Mouse (Mus musculus) ZHBTc4 (cell line): ENCODE measurements at regions not wholly inside any gene's neighbourhood (a gene's known extent, or its start where the extent isn't known, plus 50 kb on each side); places are given as distances from the start of the nearest gene placed in this dataset.
A peak's percentile ranks its signal among the peaks of the same experiment; 100 is the strongest.

Experiments
- DNase-seq: peaks from one replicate; pipeline ENCODE4 v3.0.0-alpha.2; 2011; ENCODE audit warnings: low read depth, low spot score

- DNase-seq: no peak
These were observed 376.8 kb downstream of the Otol1 start for GRCm38 (mm10) chr3:70384235-70384634.

DNA sequence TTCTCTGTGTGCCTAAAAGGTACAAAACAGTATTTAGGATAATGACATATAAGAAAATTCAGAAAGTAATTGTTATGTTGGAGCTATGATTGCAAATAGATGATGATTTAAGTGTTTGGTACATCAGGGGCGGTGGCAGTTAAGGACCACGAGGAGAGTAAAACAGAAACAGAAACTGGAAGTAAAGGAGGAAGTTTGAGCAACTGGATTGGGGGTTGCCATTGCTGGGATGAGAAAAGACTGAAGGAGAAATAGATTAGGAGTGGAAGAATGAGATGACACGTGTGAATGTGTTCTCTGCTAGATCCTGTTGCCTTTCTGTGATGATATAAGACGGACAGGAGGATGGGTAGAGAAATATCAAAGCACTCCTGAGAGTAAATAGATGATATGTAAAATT is 378.5 kb downstream of the Otol1 start:
- DNase-seq: no peak

GRCm38 (mm10) chr3:70401187-70401586 is 393.8 kb downstream of the Otol1 start:
- no peak for DNase-seq

DNA sequence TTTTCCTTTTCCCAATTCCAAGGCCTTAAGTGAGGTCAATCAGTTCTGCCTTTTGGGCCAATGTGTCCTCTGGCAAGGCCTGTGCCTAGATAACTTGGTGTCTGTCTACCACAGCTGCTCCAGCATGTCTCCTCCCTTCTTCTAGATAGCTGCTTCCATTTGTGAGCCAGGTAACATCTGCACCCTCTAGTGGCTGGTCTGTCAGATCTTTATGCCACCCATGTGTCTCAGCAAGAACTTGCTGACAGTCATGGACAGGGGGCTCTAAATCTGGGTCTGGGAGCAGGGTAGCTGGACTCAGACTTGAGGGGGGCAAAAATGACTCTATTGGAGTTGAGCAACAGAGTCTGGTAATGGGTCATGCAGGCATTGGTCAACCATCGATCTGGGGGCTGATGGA is 399.2 kb downstream of the Otol1 start:
- DNase-seq: peak; percentile 23

DNA sequence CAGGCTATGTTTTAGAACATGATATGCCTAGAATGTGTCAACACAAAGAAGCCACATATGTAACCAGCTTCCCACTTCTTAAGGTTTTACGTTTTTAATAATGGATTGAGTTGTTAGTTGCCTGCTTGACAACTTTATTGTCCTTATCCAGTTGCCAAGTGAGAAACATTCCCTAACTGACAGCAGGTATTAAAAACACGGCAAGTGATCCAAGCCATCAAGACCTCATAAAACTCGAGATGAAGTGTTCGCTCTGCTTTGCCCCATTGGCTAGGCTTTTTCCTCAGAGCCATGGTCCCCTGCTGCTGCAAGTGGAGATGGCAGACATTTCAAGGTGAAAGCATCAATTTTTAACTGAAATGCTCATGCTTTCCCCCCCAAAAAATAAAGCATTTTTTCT is 410.9 kb downstream of the Otol1 start:
- DNase-seq: no peak

DNA sequence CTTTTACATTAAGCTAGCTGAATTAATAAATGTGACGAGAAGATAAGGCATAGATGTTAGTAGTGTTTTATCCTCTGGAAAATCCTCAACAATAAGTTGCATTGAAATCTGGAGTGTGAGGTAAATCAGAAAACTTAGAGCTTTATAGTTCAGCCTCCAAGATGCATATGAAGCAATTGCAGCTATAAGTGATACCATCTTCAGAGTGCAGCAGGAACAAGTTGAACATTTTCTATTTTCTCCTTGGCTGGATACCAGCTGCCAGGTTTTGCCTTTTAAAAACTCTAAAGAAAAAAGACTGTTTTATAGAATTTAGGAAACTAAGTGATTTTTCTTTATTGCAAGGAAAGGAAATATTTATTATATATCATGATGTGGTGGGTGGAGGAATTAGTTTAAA is 414.6 kb downstream of the Otol1 start:
- DNase-seq: no peak

- no peak for DNase-seq
These were observed 415.3 kb downstream of the Otol1 start for GRCm38 (mm10) chr3:70422669-70423068.

DNA sequence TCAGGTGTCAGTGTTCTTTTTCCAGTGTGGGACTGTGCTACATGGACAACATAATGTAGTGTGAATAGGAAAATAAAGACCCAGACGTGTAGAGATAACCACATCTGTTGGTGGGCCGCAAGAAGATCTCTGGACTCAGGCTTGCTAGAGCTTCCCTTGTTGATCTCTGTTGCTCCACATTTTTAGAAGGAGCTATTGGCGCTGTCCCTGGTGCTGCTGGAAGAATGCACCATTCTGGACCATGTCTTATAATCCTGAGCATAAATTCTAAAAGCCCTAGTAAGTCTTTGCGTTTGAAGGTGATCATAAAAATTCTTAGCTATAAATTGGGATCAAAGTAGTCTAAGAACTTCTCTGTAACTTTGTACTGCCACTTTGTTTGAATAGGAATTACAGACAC is 429.3 kb downstream of the Otol1 start:
- DNase-seq: peak; percentile 17

DNA sequence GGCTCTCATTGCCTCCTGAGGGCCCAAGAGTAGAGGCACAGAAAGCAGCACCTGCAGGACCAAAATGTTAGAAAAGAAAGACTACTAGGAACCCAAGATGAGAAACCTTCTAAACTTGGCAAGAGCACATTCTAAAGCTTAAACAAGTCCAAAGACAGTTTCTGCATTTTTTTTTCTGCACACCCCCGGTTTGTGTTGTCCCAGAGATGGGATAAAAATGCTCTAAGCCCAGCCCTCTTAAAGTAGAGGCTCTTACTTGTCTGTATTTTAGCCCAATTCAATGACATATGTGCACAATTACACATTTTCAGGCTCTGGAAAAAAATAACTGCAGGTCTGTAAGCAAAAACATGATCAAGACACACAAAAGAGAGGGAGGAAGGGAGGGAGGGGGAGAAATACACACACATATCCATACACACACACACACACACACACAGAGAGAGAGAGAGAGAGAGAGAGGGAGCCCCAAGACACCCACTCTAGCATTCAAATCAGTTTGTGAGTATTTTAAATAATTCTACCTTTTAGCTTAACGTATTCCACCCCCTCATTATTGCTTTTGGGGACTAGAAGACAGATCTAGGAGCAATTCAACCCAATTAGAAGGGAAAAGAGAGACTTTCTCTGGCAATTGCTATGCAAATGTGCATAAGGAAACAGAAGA is 449.9 kb downstream of the Otol1 start:
- DNase-seq: no peak

- DNase-seq: peak; percentile 47
These were observed 453.4 kb downstream of the Otol1 start for GRCm38 (mm10) chr3:70460811-70461210.

DNA sequence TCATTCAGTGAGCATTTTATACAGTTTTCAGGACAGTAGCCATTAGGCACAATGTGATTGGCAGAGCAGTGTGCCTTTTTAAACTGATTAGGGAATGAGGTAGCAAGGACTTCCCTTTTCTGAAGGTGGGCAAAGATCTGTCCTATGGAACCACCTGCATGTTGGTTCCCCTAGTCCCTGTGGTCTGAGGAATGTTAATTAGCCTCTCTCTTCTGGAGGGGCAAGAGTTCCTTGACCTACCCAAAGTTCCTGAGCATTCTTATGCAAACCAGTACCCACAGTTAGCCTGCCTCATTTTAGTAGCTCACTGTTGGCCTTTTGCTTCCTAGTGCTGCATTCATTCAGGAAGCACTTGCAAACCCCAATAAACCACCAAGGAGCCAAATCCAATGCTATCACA is 455.8 kb downstream of the Otol1 start:
- peak; percentile 18 for DNase-seq

GRCm38 (mm10) chr3:70482521-70482920 is 475.1 kb downstream of the Otol1 start:
- DNase-seq: no peak

GRCm38 (mm10) chr3:70483066-70483743 is 475.8 kb downstream of the Otol1 start:
- no peak for DNase-seq

DNA sequence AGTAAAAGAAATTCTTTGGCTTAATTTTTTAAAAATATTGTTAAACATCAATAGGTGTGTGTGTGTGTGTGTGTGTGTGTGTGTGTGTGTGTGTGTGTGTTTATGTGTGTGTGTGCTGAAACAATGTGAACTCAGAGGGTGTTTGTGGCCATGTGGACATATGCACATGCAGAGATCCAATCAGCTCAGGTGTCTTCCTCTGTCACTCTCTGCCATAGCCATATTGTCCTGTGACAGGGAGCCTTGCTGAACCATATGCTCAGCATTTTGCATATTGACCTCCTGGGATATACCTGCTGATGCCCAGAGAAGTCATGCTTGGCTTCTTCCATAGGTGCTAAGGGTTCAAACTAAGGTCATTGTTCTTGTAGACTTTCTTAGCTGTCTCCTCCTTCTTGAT is 489.0 kb downstream of the Otol1 start:
- DNase-seq: no peak

- no peak for DNase-seq
These were observed 492.9 kb downstream of the Otol1 start for GRCm38 (mm10) chr3:70500245-70500858.

DNA sequence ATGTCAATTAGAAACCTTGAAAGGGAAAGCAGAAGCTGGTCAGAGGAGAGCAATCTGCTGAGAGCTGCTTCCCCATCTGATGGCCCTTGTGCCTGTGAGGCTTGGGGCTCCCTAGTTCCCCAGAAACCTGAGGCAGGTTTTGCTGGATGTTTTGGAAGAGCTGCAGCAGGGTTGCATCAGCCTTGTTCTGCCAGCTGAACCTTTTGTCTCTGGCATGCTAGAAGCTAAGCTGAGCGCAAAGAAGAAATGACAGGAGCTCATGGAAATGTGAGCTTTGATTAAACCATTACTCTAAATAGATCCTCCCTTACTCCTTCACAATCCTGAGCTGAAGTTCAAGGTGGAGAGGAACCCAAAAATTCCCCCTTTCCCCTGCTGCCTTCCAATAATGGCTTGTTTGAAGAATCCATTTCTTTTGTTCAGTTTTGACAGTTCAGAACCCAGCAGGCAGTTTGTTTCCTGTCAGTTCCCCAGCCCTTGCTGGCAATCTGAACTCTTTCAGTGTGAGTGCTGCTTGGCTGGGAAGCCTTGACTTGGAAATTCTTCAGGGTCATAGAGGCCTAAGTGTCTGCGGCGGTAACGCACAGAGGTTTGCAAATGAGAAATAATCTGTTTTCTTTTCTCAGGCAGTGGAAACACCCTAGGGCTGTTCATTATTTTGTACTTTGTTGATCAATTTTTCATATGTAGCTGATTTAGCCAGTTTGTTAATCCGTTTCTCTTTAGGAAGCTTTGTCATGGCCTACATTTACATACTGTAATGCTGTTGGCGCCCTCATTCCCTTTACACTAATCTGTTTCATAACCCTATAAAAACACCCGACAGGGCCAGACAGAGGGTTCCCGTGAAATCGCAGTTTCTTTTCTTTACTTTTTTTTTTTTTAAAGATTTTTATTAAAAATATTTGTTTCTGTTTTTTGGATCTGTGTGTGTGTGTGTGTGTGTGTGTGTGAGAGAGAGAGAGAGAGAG is 493.9 kb downstream of the Otol1 start:
- DNase-seq: no peak

DNA sequence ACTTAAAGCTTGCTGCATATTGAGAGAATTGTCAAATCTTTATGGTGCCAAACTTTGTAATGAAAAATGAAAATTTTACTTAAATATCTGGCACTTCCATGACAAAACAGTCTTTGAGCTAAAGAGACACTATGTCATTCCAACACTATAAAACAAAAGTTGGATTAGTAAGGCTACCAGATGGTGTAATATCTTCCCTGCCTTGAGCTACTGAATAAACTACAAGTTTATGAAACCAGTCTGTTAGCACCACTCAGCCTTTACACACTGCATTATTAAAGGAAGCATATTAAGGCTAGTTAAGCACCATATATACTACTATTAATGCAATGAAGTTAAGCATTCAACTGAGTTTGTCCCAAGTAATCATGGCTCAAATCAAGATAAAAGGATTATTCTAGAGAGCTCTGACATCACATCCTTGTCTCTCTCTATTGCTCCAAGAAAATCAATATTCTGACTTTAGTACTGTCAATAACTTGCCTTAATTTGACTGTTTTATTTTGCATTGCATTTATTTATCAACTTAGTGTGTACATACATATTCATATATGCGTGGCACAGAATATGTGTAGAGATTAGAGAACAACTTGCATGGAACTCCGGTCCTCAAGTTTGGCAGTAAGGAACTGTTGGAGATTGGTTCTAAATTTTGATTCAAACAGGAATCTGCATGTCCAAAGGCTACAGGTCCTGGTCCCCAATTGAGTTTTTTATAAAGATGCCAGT is 526.3 kb downstream of the Otol1 start:
- no peak for DNase-seq

- DNase-seq: no peak
These were observed 527.7 kb downstream of the Otol1 start for GRCm38 (mm10) chr3:70535084-70535483.

DNA sequence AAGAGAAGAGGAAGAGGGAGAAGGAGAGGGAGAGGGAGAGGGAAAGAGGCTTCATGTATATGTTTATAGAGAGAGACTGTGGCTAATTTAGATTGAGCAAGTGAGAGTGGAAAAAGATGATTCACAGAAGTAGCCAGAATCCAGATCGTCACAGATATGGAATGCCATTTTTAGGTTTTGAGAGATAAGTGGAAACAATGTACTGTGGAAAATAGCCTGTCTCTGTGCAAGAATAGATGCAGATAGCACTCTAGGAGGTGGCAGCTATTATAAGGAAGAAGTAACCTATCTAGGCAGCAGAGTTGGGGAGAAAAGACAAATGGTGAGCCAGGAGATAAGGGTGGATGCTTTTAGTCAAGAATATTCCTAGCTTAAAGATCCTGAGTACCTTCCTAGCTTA is 536.5 kb downstream of the Otol1 start:
- no peak for DNase-seq

DNA sequence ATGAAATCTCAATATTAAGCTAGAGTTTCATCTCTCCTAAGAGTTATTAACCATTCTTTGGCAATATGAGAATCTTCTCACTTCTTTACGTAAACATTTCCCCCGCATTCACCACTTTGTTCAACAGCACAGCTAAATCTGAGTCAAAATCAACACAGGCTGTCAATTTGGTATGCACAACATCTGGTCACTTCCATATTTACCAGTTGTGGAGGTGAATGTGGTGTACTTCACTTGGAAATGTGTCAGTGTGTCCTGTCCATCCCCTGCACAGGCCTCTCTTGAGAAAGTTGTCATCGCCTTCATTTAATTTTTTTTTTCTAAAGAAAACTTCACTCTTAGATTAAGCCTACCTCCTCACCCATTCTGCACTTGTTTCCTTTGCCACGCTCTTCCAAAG is 550.4 kb downstream of the Otol1 start:
- DNase-seq: no peak

GRCm38 (mm10) chr3:70566140-70566857 is 558.9 kb downstream of the Otol1 start:
- no peak for DNase-seq
